ENCODE assay signal across 8 mouse cellular contexts in genomic region chr7:142458026-142458425, GRCm38 (mm10). TPM values are rescaled to one million over a fixed set of nuclear protein-coding genes. Genes with fewer than 3 reads are reported as not detected.
DNase-seq lines count a peak whose midpoint lies in the region.

No protein-coding gene starts in this region.

- no peak overlapping the region for H3K4me3 ChIP-seq in embryonic facial prominence, embryonic 10.5 days
- H3K4me3 ChIP-seq in hindbrain, embryonic 10.5 days: no peak overlapping the region

- H3K27me3 ChIP-seq in embryonic facial prominence, embryonic 10.5 days (replicated peaks; ENCODE audit: low read depth, poor library complexity, severe bottlenecking): no peaks in the 10 kb centered on the region
- no peaks in the 10 kb centered on the region for H3K27me3 ChIP-seq in hindbrain, embryonic 10.5 days (ENCODE audit: insufficient read depth, poor library complexity, severe bottlenecking)

- WGBS in embryonic facial prominence, embryonic 10.5 days: 19% methylated on average over 2 of the region's 2 CpGs
- WGBS in hindbrain, embryonic 10.5 days: 35% methylated on average over 2 of the region's 2 CpGs

- DNase-seq in kidney, postnatal 10 days: peak; percentile 37
- no peak for DNase-seq in kidney, adult 11 months
- peak; percentile 79 for DNase-seq in embryonic facial prominence, embryonic 10.5 days (ENCODE audit: low spot score)
- DNase-seq in hindbrain, embryonic 10.5 days (ENCODE audit: low spot score): peak; percentile 49
- DNase-seq in lung, postnatal 10 days: peak; percentile 62
- DNase-seq in Muller cell, postnatal 12 days (ENCODE audit: inconsistent ontology term): no peak
- DNase-seq in adrenal gland, postnatal 4 days (ENCODE audit: low spot score in 2 of 2): no peak
- DNase-seq in cerebellum, adult 11 months: no peak

- peak overlapping the region; percentile 93 for H3K27ac ChIP-seq in embryonic facial prominence, embryonic 10.5 days (replicated peaks)
- peak overlapping the region; percentile 86 for H3K27ac ChIP-seq in hindbrain, embryonic 10.5 days

- H3K4me1 ChIP-seq in embryonic facial prominence, embryonic 10.5 days: peaks cover 74% of the 10 kb centered on the region
- H3K4me1 ChIP-seq in hindbrain, embryonic 10.5 days (replicated peaks): peaks cover 53% of the 10 kb centered on the region

- no peaks in the 10 kb centered on the region for H3K36me3 ChIP-seq in embryonic facial prominence, embryonic 10.5 days (replicated peaks)
- no peaks in the 10 kb centered on the region for H3K36me3 ChIP-seq in hindbrain, embryonic 10.5 days

- H3K9me3 ChIP-seq in embryonic facial prominence, embryonic 10.5 days: no peaks in the 10 kb centered on the region
- H3K9me3 ChIP-seq in hindbrain, embryonic 10.5 days: no peaks in the 10 kb centered on the region

RNA-seq across cellular contexts. Expression of gene Lsp1, which starts 2.6 kb away (rescaled TPM):
- 20.9 and 21.4 TPM in 2 replicates for polyA plus RNA-seq in embryonic facial prominence, embryonic 10.5 days (2016; fragmentation: Nextera tagmentation; extraction: Ambion mirVana)
- polyA plus RNA-seq in hindbrain, embryonic 10.5 days (2016; fragmentation: Nextera tagmentation; extraction: Ambion mirVana): 17.9 and 19.4 TPM in 2 replicates
- 10 to 100 TPM; 25.1 to 43.0 TPM for total RNA-seq in adrenal gland, postnatal 4 days (2021)

RNA-seq across cellular contexts. Expression of gene Tnni2, which starts 16.4 kb away (rescaled TPM):
- polyA plus RNA-seq in embryonic facial prominence, embryonic 10.5 days (2016; fragmentation: Nextera tagmentation; extraction: Ambion mirVana): 1.7 and 2.5 TPM in 2 replicates
- polyA plus RNA-seq in hindbrain, embryonic 10.5 days (2016; fragmentation: Nextera tagmentation; extraction: Ambion mirVana): 1.2 and 1.3 TPM in 2 replicates
- 100 to 1,000 TPM in 1 of 2 experiments, 10 to 100 TPM in 1; 79.5 to 219 TPM for total RNA-seq in adrenal gland, postnatal 4 days (2021)

RNA-seq across cellular contexts. Expression of gene Syt8, which starts 23.4 kb away (rescaled TPM):
- polyA plus RNA-seq in embryonic facial prominence, embryonic 10.5 days (2016; fragmentation: Nextera tagmentation; extraction: Ambion mirVana): not detected in 2 replicates
- not detected in 2 replicates for polyA plus RNA-seq in hindbrain, embryonic 10.5 days (2016; fragmentation: Nextera tagmentation; extraction: Ambion mirVana)
- total RNA-seq in adrenal gland, postnatal 4 days (2021): not detected

RNA-seq across cellular contexts. Expression of gene Tnnt3, which starts 40.6 kb away (rescaled TPM):
- polyA plus RNA-seq in embryonic facial prominence, embryonic 10.5 days (2016; fragmentation: Nextera tagmentation; extraction: Ambion mirVana): 1.4 and 1.6 TPM in 2 replicates
- polyA plus RNA-seq in hindbrain, embryonic 10.5 days (2016; fragmentation: Nextera tagmentation; extraction: Ambion mirVana): 1.1 and 3.0 TPM in 2 replicates
- total RNA-seq in adrenal gland, postnatal 4 days (2021): 100 to 1,000 TPM; 118 to 299 TPM

Comparison
In these comparisons a context has a peak if more than half of its experiments do, and no peak if none do; other contexts are left out.
1. DNase-seq: peak in kidney, postnatal 10 days (single experiment), embryonic facial prominence, embryonic 10.5 days (single experiment), hindbrain, embryonic 10.5 days (single experiment) and lung, postnatal 10 days (single experiment); none in kidney, adult 11 months (single experiment), Muller cell, postnatal 12 days (single experiment), adrenal gland, postnatal 4 days (0 of 2) and cerebellum, adult 11 months (single experiment).